Mouse (Mus musculus) limb, embryonic 14.5 days (tissue): Measurements from ENCODE around the gene Gpsm1. TPM values are rescaled to one million over a fixed set of nuclear protein-coding genes. Genes with fewer than 3 reads are reported as not detected.

Experiments used
- ATAC-seq: fragments of 200-750 bp; cut with Nextera tagmentation; 2 replicates; pipeline ENCODE4 v1.8.0; 2017; ENCODE audit warnings: low read depth, moderate number of reproducible peaks, moderate TSS enrichment; ENCODE audit not compliant: low FRiP score
- DNase-seq: peaks from one replicate; pipeline ENCODE4 v3.0.0-alpha.2; 2015; ENCODE audit warnings: low spot score
- H3K27ac ChIP-seq: fragments of 300-500 bp; sonication (generic); replicated peaks from 2 replicates; pipeline ENCODE4 v1.5.1; 2014; ENCODE audit warnings: low read depth, mild to moderate bottlenecking, low read length, moderate library complexity, mixed read lengths
- H3K27me3 ChIP-seq: fragments of 300-500 bp; sonication (generic); 2 replicates; pipeline ENCODE4 v1.6.1; 2014; ENCODE audit warnings: low read length, mixed read lengths; ENCODE audit not compliant: control insufficient read depth, insufficient read depth
- H3K36me3 ChIP-seq: fragments of 300-500 bp; sonication (generic); 2 replicates; pipeline ENCODE4 v1.6.1; 2014; ENCODE audit warnings: mild to moderate bottlenecking, low read length, moderate library complexity, mixed read lengths; ENCODE audit not compliant: control insufficient read depth, insufficient read depth
- H3K4me1 ChIP-seq: fragments of 300-500 bp; sonication (generic); 2 replicates; pipeline ENCODE4 v1.6.1; 2014; ENCODE audit warnings: antibody characterized with exemption, low read length, mixed read lengths; ENCODE audit not compliant: control insufficient read depth, insufficient read depth
- H3K4me2 ChIP-seq: fragments of 300-500 bp; sonication (generic); replicated peaks from 2 replicates; pipeline ENCODE4 v1.6.1; 2014; ENCODE audit warnings: low read depth, mild to moderate bottlenecking, low read length, moderate library complexity; ENCODE audit not compliant: severe bottlenecking
- H3K4me3 ChIP-seq: fragments of 300-500 bp; sonication (generic); replicated peaks from 2 replicates; pipeline ENCODE4 v1.5.1; 2014; ENCODE audit warnings: low read length
- H3K9ac ChIP-seq: fragments of 300-500 bp; sonication (generic); 2 replicates; pipeline ENCODE4 v1.6.1; 2014; ENCODE audit warnings: mild to moderate bottlenecking, low read depth, low read length, moderate library complexity; ENCODE audit not compliant: severe bottlenecking
- H3K9me3 ChIP-seq: fragments of 300-500 bp; sonication (generic); 2 replicates; pipeline ENCODE4 v1.6.1; 2016; ENCODE audit warnings: low read length; ENCODE audit not compliant: control insufficient read depth
- POLR2A ChIP-seq: fragments of 200-500 bp; IDR thresholded peaks from 2 replicates; pipeline ENCODE4 v1.8.0; 2012; ENCODE audit warnings: inconsistent platforms, mild to moderate bottlenecking, moderate library complexity, borderline replicate concordance; ENCODE audit not compliant: insufficient read depth, insufficient read length; ENCODE audit errors: extremely low read depth
- WGBS: fragments of 180-500 bp; shearing (Covaris S2); extraction: QIAGEN DNeasy Blood & Tissue Kit; methylation state at CpG from one replicate; pipeline ENCODE4 v1.1.7; 2014; 5-methylcytosine and 5-hydroxymethylcytosine counted together
- polyA plus RNA-seq, 2 experiments: library from polyadenylated mRNA; depleted of rRNA in 1 of 2; stranded (reverse) in 1 of 2; unstranded in 1 of 2; fragments of >200 nt; fragmentation: Nextera tagmentation in 1 of 2; extraction: Ambion mirVana in 1 of 2; gene quantifications; 2 replicates each; pipeline versions ENCODE4 v1.2.1 to v1.2.3; 2012 to 2014

Gene Gpsm1
- polyA plus RNA-seq, 2 experiments = 31.0 to 78.4 TPM

DNA sequence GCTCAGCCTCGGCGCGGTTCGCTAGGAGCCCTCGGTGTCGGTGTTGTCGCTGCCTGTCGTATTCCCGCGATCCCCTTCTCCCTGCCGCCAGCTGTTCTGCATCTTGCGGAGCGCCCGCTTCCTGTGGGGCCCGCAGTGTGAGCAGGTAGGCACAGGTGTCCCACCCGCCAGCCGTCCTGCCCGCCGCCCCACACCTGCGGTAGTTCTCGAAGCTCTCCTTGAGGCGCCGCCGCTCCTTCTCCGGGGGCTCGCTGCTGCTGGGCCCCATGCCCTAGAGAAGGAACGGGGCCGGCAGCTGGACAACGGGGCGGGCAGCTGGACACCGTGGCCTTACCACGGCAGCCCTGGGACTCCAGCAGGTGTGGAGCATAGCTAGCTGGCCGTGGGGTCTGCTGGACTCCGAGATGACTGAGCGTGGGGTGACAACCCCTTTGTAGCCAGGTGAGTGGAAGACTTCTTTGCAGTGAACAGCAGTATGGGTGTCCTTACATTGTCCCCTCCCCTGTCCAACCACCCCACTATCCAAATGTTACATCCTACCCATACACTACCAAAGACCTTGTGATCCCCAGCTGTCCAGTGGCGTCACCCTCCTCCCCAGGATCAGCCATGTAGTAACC lies 37.1 kb downstream of the Gpsm1 start:
- H3K27ac ChIP-seq = peak overlapping the region; percentile 48; the same call in 1 of the 2 replicates
- peak overlapping the region; percentile 70 for H3K4me3 ChIP-seq
- H3K4me1 ChIP-seq = peaks cover 12% of the 10 kb centered on the region
- ATAC-seq (peak; percentile 23), DNase-seq (no peak)
- no peaks in the 10 kb centered on the region for H3K27me3 ChIP-seq
- no peaks in the 10 kb centered on the region for H3K9me3 ChIP-seq
- WGBS = 5% methylated on average over 35 of the region's 36 CpGs
- peak overlapping the region; percentile 91 for H3K9ac ChIP-seq
- H3K36me3 ChIP-seq = peaks cover 30% of the 10 kb centered on the region
- H3K4me2 ChIP-seq = peak overlapping the region; percentile 97
- TF ChIP-seq POLR2A = no peak

DNA sequence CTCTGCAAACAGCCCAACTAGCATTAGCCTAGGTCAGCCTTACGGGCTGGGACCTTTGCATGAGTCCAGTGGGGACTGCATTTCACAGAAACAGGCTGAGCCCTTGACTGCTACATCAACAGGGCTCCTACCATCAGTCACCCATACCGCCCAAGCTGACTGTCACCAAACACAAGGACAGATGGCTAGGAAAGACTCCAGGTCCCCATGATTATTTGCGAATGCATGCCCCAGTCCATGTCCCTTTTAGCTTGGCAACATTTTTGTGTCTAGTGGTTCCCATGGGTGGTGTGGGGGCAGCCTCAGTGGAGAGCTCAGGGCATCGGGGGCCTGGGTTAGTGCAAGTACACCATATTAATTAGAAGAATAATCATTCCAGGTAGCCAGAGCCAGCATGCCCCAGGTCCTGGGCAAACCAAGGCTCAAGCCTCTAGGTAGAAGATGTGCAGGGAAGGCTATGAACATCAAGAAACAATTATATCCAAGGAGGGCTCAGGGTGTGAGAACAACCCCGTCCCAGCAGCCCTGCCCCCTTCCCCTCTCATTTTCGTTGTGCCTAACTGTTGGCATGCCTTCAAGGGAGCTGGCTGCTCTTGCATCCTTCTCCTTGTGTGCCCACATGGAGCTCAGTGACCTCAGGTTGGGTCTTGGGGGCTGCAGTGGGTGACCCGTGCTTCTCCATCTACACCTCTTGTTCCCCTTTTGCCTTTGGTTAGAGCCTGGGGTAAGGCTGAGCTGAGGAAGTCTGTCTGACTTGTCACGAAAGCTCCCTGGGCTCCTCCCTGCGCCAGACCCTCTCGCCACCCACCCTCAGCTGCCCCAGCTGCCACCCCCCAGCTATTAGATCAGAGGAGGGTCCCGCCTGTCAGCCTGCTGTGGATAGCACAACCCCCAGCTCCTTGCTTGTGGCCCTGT lies 38.0 kb downstream of the Gpsm1 start:
- no peak for TF ChIP-seq POLR2A
- DNase-seq (no peak), ATAC-seq (no peak)
- H3K27me3 ChIP-seq = no peaks in the 10 kb centered on the region
- 87% methylated on average over 11 of the region's 11 CpGs for WGBS
- no peaks in the 10 kb centered on the region for H3K9me3 ChIP-seq
- H3K36me3 ChIP-seq = peaks cover 21% of the 10 kb centered on the region
- H3K4me3 ChIP-seq = no peak overlapping the region
- H3K27ac ChIP-seq = no peak overlapping the region
- peak overlapping the region; percentile 97 for H3K4me2 ChIP-seq
- H3K9ac ChIP-seq = no peak overlapping the region
- H3K4me1 ChIP-seq = peaks cover 12% of the 10 kb centered on the region

DNA sequence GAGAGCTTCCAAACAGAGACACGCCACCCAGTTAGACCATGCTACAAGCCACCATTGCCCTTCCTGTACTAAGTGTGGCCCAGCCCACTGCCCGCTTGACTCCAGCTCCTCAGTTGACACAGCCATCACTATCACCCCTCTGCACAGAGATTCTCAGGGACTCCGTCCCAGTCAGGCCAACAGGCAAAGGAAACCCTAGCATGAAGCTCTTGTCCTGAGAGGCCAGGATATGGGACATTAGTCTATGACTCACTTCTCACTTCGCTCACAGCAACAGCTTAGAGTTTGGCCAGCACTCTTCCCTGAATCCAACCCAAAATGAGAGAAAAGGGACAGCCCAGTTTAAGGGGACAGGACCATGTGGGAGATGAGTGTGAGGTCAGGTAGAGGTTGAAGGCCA lies 39.1 kb downstream of the Gpsm1 start:
- TF ChIP-seq POLR2A = no peak
- H3K27ac ChIP-seq = no peak overlapping the region
- ATAC-seq = no peak

DNA sequence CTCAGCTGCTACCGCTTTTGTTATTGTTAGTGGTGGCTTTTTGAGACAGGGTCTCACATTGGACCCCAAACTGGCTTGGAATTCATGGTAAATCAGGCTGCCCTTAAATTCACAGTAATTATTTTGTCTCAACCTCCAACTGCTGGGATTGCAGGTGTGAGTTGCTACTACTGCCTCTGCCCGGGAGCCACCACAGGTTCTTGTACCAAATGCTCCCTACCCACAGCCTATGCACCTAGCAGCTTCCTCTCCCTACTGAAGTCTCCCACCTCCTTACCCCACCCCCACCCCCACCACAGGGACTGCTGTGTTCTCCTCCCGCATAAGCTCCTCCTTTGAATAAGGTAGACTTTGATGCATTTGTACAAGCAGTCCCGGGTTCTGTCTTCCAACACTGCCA lies 40.9 kb downstream of the Gpsm1 start:
- H3K9ac ChIP-seq = no peak overlapping the region
- H3K9me3 ChIP-seq = no peaks in the 10 kb centered on the region
- H3K4me3 ChIP-seq = no peak overlapping the region
- TF ChIP-seq POLR2A = no peak
- no peak for DNase-seq
- WGBS = 82% methylated on average over 4 of the region's 4 CpGs
- no peak for ATAC-seq
- peaks cover 6% of the 10 kb centered on the region for H3K4me1 ChIP-seq
- H3K27ac ChIP-seq = no peak overlapping the region
- H3K4me2 ChIP-seq = no peak overlapping the region
- H3K27me3 ChIP-seq = no peaks in the 10 kb centered on the region
- H3K36me3 ChIP-seq = peaks cover 2% of the 10 kb centered on the region; the same call in 1 of the 2 replicates

More for the DNA sequence above, 39.1 kb downstream of the Gpsm1 start:
- H3K9ac ChIP-seq = no peak overlapping the region
- WGBS = 91% methylated on average over 4 of the region's 4 CpGs
- H3K4me2 ChIP-seq = no peak overlapping the region
- peaks cover 12% of the 10 kb centered on the region for H3K36me3 ChIP-seq
- no peak for DNase-seq
- peaks cover 12% of the 10 kb centered on the region for H3K4me1 ChIP-seq
- no peak overlapping the region for H3K4me3 ChIP-seq
- H3K9me3 ChIP-seq = no peaks in the 10 kb centered on the region
- no peaks in the 10 kb centered on the region for H3K27me3 ChIP-seq

DNA sequence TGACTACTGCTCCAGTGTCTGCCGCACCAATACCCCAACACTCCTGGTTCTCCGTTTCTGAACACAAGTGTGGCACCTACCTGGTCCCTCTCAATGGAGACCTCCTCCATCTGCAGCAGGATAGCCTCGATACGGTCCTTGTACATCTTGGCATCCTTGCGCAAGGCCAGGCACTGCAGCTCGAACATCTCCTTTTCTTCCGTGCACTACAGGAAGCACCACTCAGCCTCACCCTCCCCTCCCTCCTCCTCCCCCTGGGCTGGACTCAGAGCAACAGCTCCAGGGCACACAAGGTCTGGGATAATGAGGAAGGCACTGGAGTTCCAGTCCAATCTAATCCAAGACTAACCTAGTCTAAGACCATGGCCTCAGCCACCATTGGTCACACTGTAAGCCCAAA lies 41.4 kb downstream of the Gpsm1 start:
- no peak overlapping the region for H3K4me3 ChIP-seq
- H3K4me1 ChIP-seq = peaks cover 5% of the 10 kb centered on the region; the same call in 1 of the 2 replicates
- DNase-seq (no peak), ATAC-seq (no peak)
- no peak overlapping the region for H3K27ac ChIP-seq
- H3K9ac ChIP-seq = no peak overlapping the region
- no peaks in the 10 kb centered on the region for H3K27me3 ChIP-seq
- H3K9me3 ChIP-seq = no peaks in the 10 kb centered on the region
- no peak overlapping the region for H3K4me2 ChIP-seq
- H3K36me3 ChIP-seq = peaks cover 2% of the 10 kb centered on the region; the same call in 1 of the 2 replicates
- WGBS = 80% methylated on average over 7 of the region's 7 CpGs
- TF ChIP-seq POLR2A = no peak
